Mouse (Mus musculus) WW6 (cell line): Measurements from ENCODE around the gene Zfp286.

ENCODE experiments used
- DNase-seq: peaks from one replicate; pipeline ENCODE4 v3.0.0-alpha.2; 2013; ENCODE audit warnings: low read depth, low spot score

Zfp286 gene

GRCm38 (mm10) chr11:62706141-62706540, 83.1 kb downstream of the Zfp286 start:
- no peak for DNase-seq
